Mouse (Mus musculus) heart, embryonic 14.5 days (tissue): ENCODE measurements at regions not wholly inside any gene's neighbourhood (a gene's known extent, or its start where the extent isn't known, plus 50 kb on each side); places are given as distances from the start of the nearest gene placed in this dataset.

ENCODE experiments used
- ATAC-seq: fragments of 200-750 bp; cut with Nextera tagmentation; 2 replicates; pipeline ENCODE4 v1.8.0; 2017; ENCODE audit warnings: low read depth, moderate TSS enrichment; ENCODE audit not compliant: insufficient number of reproducible peaks, insufficient read depth, low FRiP score
- H3K27ac ChIP-seq, 2 experiments: fragments of 200-500 bp in 1 of 2; fragments of 300-500 bp in 1 of 2; sonication (generic) in 1 of 2; replicated peaks in 1 of 2; 2 replicates each; pipeline ENCODE4 v1.5.1; 2012 to 2014; ENCODE audit warnings: low read depth in 2 of 2, low read length in 2 of 2, control low read depth in 1 of 2, mild to moderate bottlenecking in 1 of 2, mixed read lengths in 1 of 2; ENCODE audit not compliant: control insufficient read depth in 1 of 2, insufficient read depth in 1 of 2
- H3K27me3 ChIP-seq: fragments of 300-500 bp; sonication (generic); 2 replicates; pipeline ENCODE4 v1.6.1; 2014; ENCODE audit warnings: mild to moderate bottlenecking, low read length, control low read depth; ENCODE audit not compliant: control insufficient read depth, insufficient read depth
- H3K36me3 ChIP-seq: fragments of 300-500 bp; sonication (generic); 2 replicates; pipeline ENCODE4 v1.6.1; 2014; ENCODE audit warnings: mild to moderate bottlenecking, control low read depth, low read length, mixed read lengths; ENCODE audit not compliant: control insufficient read depth, insufficient read depth
- H3K4me1 ChIP-seq, 2 experiments: fragments of 200-500 bp in 1 of 2; fragments of 300-500 bp in 1 of 2; sonication (generic) in 1 of 2; 2 replicates each; pipeline ENCODE4 v1.6.1; 2012 to 2014; ENCODE audit warnings: low read length in 2 of 2, control low read depth in 1 of 2, mixed read lengths in 1 of 2; ENCODE audit not compliant: control insufficient read depth in 2 of 2, insufficient read depth in 2 of 2
- H3K4me2 ChIP-seq: fragments of 300-500 bp; sonication (generic); 2 replicates; pipeline ENCODE4 v1.6.1; 2014; ENCODE audit warnings: mild to moderate bottlenecking, low read length
- H3K4me3 ChIP-seq, 2 experiments: fragments of 200-500 bp in 1 of 2; fragments of 300-500 bp in 1 of 2; sonication (generic) in 1 of 2; 2 replicates each; pipeline ENCODE4 v1.5.1; 2012 to 2014; ENCODE audit warnings: low read length in 2 of 2, mild to moderate bottlenecking in 2 of 2, control low read depth in 1 of 2, low read depth in 1 of 2, moderate library complexity in 1 of 2; ENCODE audit not compliant: control insufficient read depth in 1 of 2, insufficient read depth in 1 of 2
- H3K9ac ChIP-seq: fragments of 300-500 bp; sonication (generic); 2 replicates; pipeline ENCODE4 v1.6.1; 2014; ENCODE audit warnings: mild to moderate bottlenecking, low read length
- H3K9me3 ChIP-seq: fragments of 300-500 bp; sonication (generic); 2 replicates; pipeline ENCODE4 v1.6.1; 2016; ENCODE audit warnings: low read length, control low read depth; ENCODE audit not compliant: control insufficient read depth
- WGBS: fragments of 180-500 bp; shearing (Covaris S2); extraction: QIAGEN DNeasy Blood & Tissue Kit; methylation state at CpG from one replicate; pipeline ENCODE4 v1.1.7; 2014; 5-methylcytosine and 5-hydroxymethylcytosine counted together

GRCm38 (mm10) chr14:31960201-31960854 is 68.5 kb upstream of the Galnt15 start:
- no peak overlapping the region for H3K4me3 ChIP-seq
- no peak overlapping the region for H3K4me2 ChIP-seq
- H3K9ac ChIP-seq, result no peak overlapping the region
- H3K27ac ChIP-seq, result no peak overlapping the region
- H3K27me3 ChIP-seq, result no peaks in the 10 kb centered on the region
- ATAC-seq, result no peak
- WGBS, result 77% methylated on average over 9 of the region's 9 CpGs
- peaks cover 4 to 11% of the 10 kb centered on the region in 2 experiments; a peak in 2 of 4 replicates for H3K4me1 ChIP-seq
- H3K9me3 ChIP-seq, result no peaks in the 10 kb centered on the region
- H3K36me3 ChIP-seq, result no peaks in the 10 kb centered on the region

GRCm38 (mm10) chr14:31961442-31961841 is 67.3 kb upstream of the Galnt15 start:
- H3K9ac ChIP-seq, result no peak overlapping the region
- H3K4me3 ChIP-seq, result no peak overlapping the region
- H3K4me1 ChIP-seq, result peaks cover 4 to 11% of the 10 kb centered on the region in 2 experiments; a peak in 2 of 4 replicates
- 75% methylated on average over 5 of the region's 5 CpGs for WGBS
- no peaks in the 10 kb centered on the region for H3K27me3 ChIP-seq
- no peak overlapping the region; a peak in 1 of 4 replicates for H3K27ac ChIP-seq
- no peak for ATAC-seq
- H3K36me3 ChIP-seq, result no peaks in the 10 kb centered on the region
- H3K9me3 ChIP-seq, result no peaks in the 10 kb centered on the region
- no peak overlapping the region for H3K4me2 ChIP-seq

GRCm38 (mm10) chr14:31963131-31963911 is 65.5 kb upstream of the Galnt15 start:
- peaks cover 4 to 11% of the 10 kb centered on the region in 2 experiments; a peak in 2 of 4 replicates for H3K4me1 ChIP-seq
- H3K27me3 ChIP-seq, result no peaks in the 10 kb centered on the region
- ATAC-seq, result no peak
- H3K4me3 ChIP-seq, result no peak overlapping the region
- H3K4me2 ChIP-seq, result no peak overlapping the region
- no peaks in the 10 kb centered on the region for H3K9me3 ChIP-seq
- no peak overlapping the region for H3K9ac ChIP-seq
- no peaks in the 10 kb centered on the region for H3K36me3 ChIP-seq
- WGBS, result 40% methylated on average over 12 of the region's 12 CpGs
- H3K27ac ChIP-seq, result peak overlapping the region; percentile 29 to 42; a peak in 2 of 4 replicates

- no peaks in the 10 kb centered on the region for H3K36me3 ChIP-seq
- 6% methylated on average over 2 of the region's 2 CpGs for WGBS
- H3K27me3 ChIP-seq, result no peaks in the 10 kb centered on the region
- no peaks in the 10 kb centered on the region for H3K9me3 ChIP-seq
- H3K9ac ChIP-seq, result no peak overlapping the region
- no peak overlapping the region for H3K4me2 ChIP-seq
- H3K4me1 ChIP-seq, result peaks cover 4 to 11% of the 10 kb centered on the region in 2 experiments; a peak in 2 of 4 replicates
- no peak for ATAC-seq
- H3K4me3 ChIP-seq, result no peak overlapping the region
- H3K27ac ChIP-seq, result peak overlapping the region; percentile 29 to 42; a peak in 3 of 4 replicates
Observed at GRCm38 (mm10) chr14:31964076-31964475, 64.7 kb upstream of the Galnt15 start.

- no peak overlapping the region for H3K4me3 ChIP-seq
- 71% methylated on average over 4 of the region's 4 CpGs for WGBS
- no peak overlapping the region for H3K9ac ChIP-seq
- no peaks in the 10 kb centered on the region for H3K27me3 ChIP-seq
- no peaks in the 10 kb centered on the region for H3K36me3 ChIP-seq
- H3K4me2 ChIP-seq, result no peak overlapping the region
- no peak for ATAC-seq
- H3K27ac ChIP-seq, result no peak overlapping the region
- H3K4me1 ChIP-seq, result peaks cover 4 to 11% of the 10 kb centered on the region in 2 experiments; a peak in 2 of 4 replicates
- H3K9me3 ChIP-seq, result no peaks in the 10 kb centered on the region
Observed at GRCm38 (mm10) chr14:31964831-31965230, 64.0 kb upstream of the Galnt15 start.

GRCm38 (mm10) chr14:31969531-31969930 is 59.3 kb upstream of the Galnt15 start:
- Histone ChIP-seq H3K36me3 (no peaks in the 10 kb centered on the region), H3K4me1 (no peaks in the 10 kb centered on the region), H3K4me3 (no peak overlapping the region), H3K9me3 (no peaks in the 10 kb centered on the region), H3K27ac (no peak overlapping the region), H3K4me2 (no peak overlapping the region), H3K27me3 (no peaks in the 10 kb centered on the region), H3K9ac (no peak overlapping the region)
- 0 out of 2 replicates have a peak, but pooled peaks have one; percentile 31 for ATAC-seq
- 66% methylated on average over 4 of the region's 4 CpGs for WGBS

GRCm38 (mm10) chr14:31970245-31970830 is 58.5 kb upstream of the Galnt15 start:
- no peak overlapping the region for H3K4me2 ChIP-seq
- WGBS, result 82% methylated on average over 3 of the region's 3 CpGs
- H3K9ac ChIP-seq, result no peak overlapping the region
- H3K27me3 ChIP-seq, result no peaks in the 10 kb centered on the region
- no peaks in the 10 kb centered on the region for H3K4me1 ChIP-seq
- ATAC-seq, result no peak
- H3K4me3 ChIP-seq, result no peak overlapping the region
- H3K36me3 ChIP-seq, result no peaks in the 10 kb centered on the region
- H3K27ac ChIP-seq, result no peak overlapping the region
- no peaks in the 10 kb centered on the region for H3K9me3 ChIP-seq
